8 mouse cellular contexts compared by ENCODE assay signal in genomic region chr2:3799767-3800554, GRCm38 (mm10).
DNase-seq lines count a peak whose midpoint lies in the region; ATAC-seq and TF ChIP-seq lines count a peak whose summit lies in the region.

No protein-coding gene starts in this region.

- H3K36me3 ChIP-seq in ES-E14 (ENCODE audit: control insufficient read depth, insufficient read depth, low read length, poor library complexity, severe bottlenecking), result no peaks in the 10 kb centered on the region
- no peaks in the 10 kb centered on the region for H3K36me3 ChIP-seq in embryonic facial prominence, embryonic 14.5 days (ENCODE audit: control insufficient read depth, insufficient read depth, low read length)
- no peaks in the 10 kb centered on the region for H3K36me3 ChIP-seq in lung, embryonic 15.5 days

- intact Hi-C loops in heart, postnatal 14 days (cut with DNase I), result loop anchor here (1.0 to 2.0 kb wide), 2 partner anchors 254 to 451 kb away; no protein-coding TSS in a partner anchor

- in situ Hi-C loops in ES-E14 (cut with MboI; ENCODE audit: low sequenced_read_pairs in 2 of 2, unreplicated experiment in 2 of 2), result no loop called here

- no peak overlapping the region for H3K4me3 ChIP-seq in ES-E14 (ENCODE audit: insufficient read depth in 1 of 2, low read depth in 1 of 2, low read length in 2 of 2, poor library complexity in 1 of 2, severe bottlenecking in 1 of 2)
- peak overlapping the region; percentile 7 for H3K4me3 ChIP-seq in bone marrow, adult 2 months (replicated peaks; ENCODE audit: control insufficient read depth, low read depth, low read length)
- H3K4me3 ChIP-seq in embryonic facial prominence, embryonic 14.5 days (ENCODE audit: low read depth, low read length), result peak overlapping the region; percentile 17
- H3K4me3 ChIP-seq in lung, embryonic 15.5 days, result peak overlapping the region; percentile 23
- H3K4me3 ChIP-seq in olfactory bulb, adult 2 months (ENCODE audit: insufficient read depth, low read depth, low read length), result peak overlapping the region; percentile 21

- H3K27ac ChIP-seq in ES-E14 (ENCODE audit: insufficient read depth, low read depth, low read length, poor library complexity, severe bottlenecking), result no peak overlapping the region
- no peak overlapping the region for H3K27ac ChIP-seq in bone marrow, adult 2 months (ENCODE audit: control insufficient read depth, insufficient read depth, low read depth, low read length, poor library complexity)
- no peak overlapping the region for H3K27ac ChIP-seq in embryonic facial prominence, embryonic 14.5 days (replicated peaks; ENCODE audit: low read depth, low read length)
- H3K27ac ChIP-seq in lung, embryonic 15.5 days, result no peak overlapping the region
- no peak overlapping the region for H3K27ac ChIP-seq in olfactory bulb, adult 2 months (ENCODE audit: insufficient read depth, low read depth, low read length)

- no peak overlapping the region for H3K9ac ChIP-seq in ES-E14 (ENCODE audit: insufficient read depth, low read depth, low read length, poor library complexity, severe bottlenecking)
- H3K9ac ChIP-seq in embryonic facial prominence, embryonic 14.5 days (ENCODE audit: low read depth, low read length), result peak overlapping the region; percentile 21; the same call in 1 of the 2 replicates
- no peak overlapping the region for H3K9ac ChIP-seq in lung, embryonic 15.5 days

- peak; percentile 75 for ATAC-seq in embryonic facial prominence, embryonic 14.5 days (ENCODE audit: low read depth)
- ATAC-seq in lung, embryonic 15.5 days (ENCODE audit: borderline replicate concordance, extremely low read depth, low FRiP score, low TSS enrichment), result peak; percentile 62; the same call in 1 of the 2 replicates

- H3K4me2 ChIP-seq in embryonic facial prominence, embryonic 14.5 days (ENCODE audit: low read depth, low read length), result peak overlapping the region; percentile 53
- peak overlapping the region; percentile 57 for H3K4me2 ChIP-seq in lung, embryonic 15.5 days

- H3K27me3 ChIP-seq in embryonic facial prominence, embryonic 14.5 days (replicated peaks; ENCODE audit: control insufficient read depth, insufficient read depth, low read length), result no peaks in the 10 kb centered on the region
- H3K27me3 ChIP-seq in lung, embryonic 15.5 days, result no peaks in the 10 kb centered on the region

- TF ChIP-seq CTCF in bone marrow, adult 2 months (IDR thresholded peaks at IDR 0.05; ENCODE audit: control insufficient read depth, insufficient read depth, low read length), result peak; percentile 41; the same call in 1 of the 2 replicates
- 0 out of 2 replicates have a peak, but pooled peaks have one; percentile 13 for TF ChIP-seq CTCF in olfactory bulb, adult 2 months (IDR thresholded peaks at IDR 0.05; ENCODE audit: insufficient read depth, low read depth, low read length)

- 2% methylated on average over 18 of the region's 18 CpGs for WGBS in bone marrow, adult 2 months
- 11% methylated on average over 18 of the region's 18 CpGs for WGBS in embryonic facial prominence, embryonic 14.5 days
- 12% methylated on average over 18 of the region's 18 CpGs for WGBS in lung, embryonic 15.5 days
- WGBS in olfactory bulb, adult 2 months, result 9% methylated on average over 18 of the region's 18 CpGs

- 0 out of 2 replicates have a peak, but pooled peaks cover 2% of the 10 kb centered on the region for H3K9me3 ChIP-seq in ES-E14 (ENCODE audit: control insufficient read depth, insufficient read depth, low read depth, low read length)
- no peaks in the 10 kb centered on the region for H3K9me3 ChIP-seq in embryonic facial prominence, embryonic 14.5 days (ENCODE audit: control insufficient read depth, low read length)
- no peaks in the 10 kb centered on the region for H3K9me3 ChIP-seq in lung, embryonic 15.5 days

- no peak for TF ChIP-seq POLR2A in bone marrow, adult 2 months (IDR thresholded peaks at IDR 0.05; ENCODE audit: borderline replicate concordance, control insufficient read depth, low read depth, low read length)
- no peak for TF ChIP-seq POLR2A in olfactory bulb, adult 2 months (IDR thresholded peaks at IDR 0.05; ENCODE audit: insufficient read depth, low read depth, low read length)

- peak; percentile 35 for DNase-seq in ES-E14 (ENCODE audit: low read depth, low spot score)
- DNase-seq in embryonic facial prominence, embryonic 14.5 days (ENCODE audit: low spot score), result peak; percentile 66
- DNase-seq in heart, postnatal 14 days, result peak; percentile 31 to 58
- DNase-seq in kidney, postnatal 4 days, result peak; percentile 54 to 62
- DNase-seq in thymus, postnatal 36 days, result peak; percentile 51 to 58

- no peaks in the 10 kb centered on the region for H3K4me1 ChIP-seq in ES-E14 (ENCODE audit: control insufficient read depth in 2 of 2, insufficient read depth in 2 of 2, low read length in 2 of 2, poor library complexity in 1 of 2)
- no peaks in the 10 kb centered on the region for H3K4me1 ChIP-seq in bone marrow, adult 2 months (ENCODE audit: control insufficient read depth, insufficient read depth, low read length)
- no peaks in the 10 kb centered on the region for H3K4me1 ChIP-seq in embryonic facial prominence, embryonic 14.5 days (ENCODE audit: control insufficient read depth, insufficient read depth, low read length)
- peaks cover 5% of the 10 kb centered on the region for H3K4me1 ChIP-seq in lung, embryonic 15.5 days
- H3K4me1 ChIP-seq in olfactory bulb, adult 2 months (ENCODE audit: control insufficient read depth, insufficient read depth, low read length), result peaks cover 3% of the 10 kb centered on the region; the same call in 1 of the 2 replicates

TF ChIP-seq in ES-E14, 5 proteins besides CTCF, POLR2A, EP300 and RAD21:
- TF ChIP-seq ZC3H11A (IDR thresholded peaks at IDR 0.05; ENCODE audit: borderline replicate concordance, low read depth, low read length), result peak; percentile 51; the same call in 1 of the 2 replicates
- TF ChIP-seq CHD2 (IDR thresholded peaks at IDR 0.05; ENCODE audit: low read depth, low read length), result no peak

Comparison
In these comparisons a context has a peak if more than half of its experiments do, and no peak if none do; other contexts are left out.
1. H3K4me3 ChIP-seq: peak in bone marrow, adult 2 months (single experiment), embryonic facial prominence, embryonic 14.5 days (single experiment), lung, embryonic 15.5 days (single experiment) and olfactory bulb, adult 2 months (single experiment); none in ES-E14 (0 of 2).
2. Peak in every context shown above with its lines, with median percentiles within 50 percentile points of each other: DNase-seq.